Mouse (Mus musculus): ENCODE measurements around the gene Adgrv1.

Gene Adgrv1

GRCm38 (mm10) chr13:81402826-81403225 is 230.1 kb downstream of the Adgrv1 start:
- no peak for DNase-seq

GRCm38 (mm10) chr13:81402191-81402590 is 230.8 kb downstream of the Adgrv1 start:
- DNase-seq = no peak

GRCm38 (mm10) chr13:81401742-81402141 is 231.2 kb downstream of the Adgrv1 start:
- DNase-seq = no peak

- DNase-seq = no peak
These were observed 247.2 kb downstream of the Adgrv1 start for GRCm38 (mm10) chr13:81385597-81386362.

GRCm38 (mm10) chr13:81381835-81382234 is 251.1 kb downstream of the Adgrv1 start:
- no peak for DNase-seq

GRCm38 (mm10) chr13:81370801-81371456 is 262.0 kb downstream of the Adgrv1 start:
- DNase-seq = no peak

GRCm38 (mm10) chr13:81370196-81370595 is 262.8 kb downstream of the Adgrv1 start:
- no peak for DNase-seq

GRCm38 (mm10) chr13:81369564-81369963 is 263.4 kb downstream of the Adgrv1 start:
- DNase-seq = no peak

GRCm38 (mm10) chr13:81368987-81369386 is 264.0 kb downstream of the Adgrv1 start:
- DNase-seq = no peak

GRCm38 (mm10) chr13:81367681-81368376 is 265.1 kb downstream of the Adgrv1 start:
- no peak for DNase-seq

GRCm38 (mm10) chr13:81360338-81360737 is 272.6 kb downstream of the Adgrv1 start:
- DNase-seq = no peak

GRCm38 (mm10) chr13:81358766-81359165 is 274.2 kb downstream of the Adgrv1 start:
- no peak for DNase-seq

- DNase-seq = no peak
These were observed 274.6 kb downstream of the Adgrv1 start for GRCm38 (mm10) chr13:81358365-81358764.

GRCm38 (mm10) chr13:81357215-81357614 is 275.7 kb downstream of the Adgrv1 start:
- no peak for DNase-seq

GRCm38 (mm10) chr13:81354587-81354986 is 278.4 kb downstream of the Adgrv1 start:
- no peak for DNase-seq

- DNase-seq = no peak
These were observed 280.7 kb downstream of the Adgrv1 start for GRCm38 (mm10) chr13:81352296-81352695.

- DNase-seq = no peak
These were observed 281.3 kb downstream of the Adgrv1 start for GRCm38 (mm10) chr13:81351462-81352155.

- DNase-seq = no peak
These were observed 285.5 kb downstream of the Adgrv1 start for GRCm38 (mm10) chr13:81347261-81347980.

GRCm38 (mm10) chr13:81342987-81343596 is 289.9 kb downstream of the Adgrv1 start:
- DNase-seq = no peak

- DNase-seq = no peak
These were observed 297.7 kb downstream of the Adgrv1 start for GRCm38 (mm10) chr13:81335241-81335640.

- no peak for DNase-seq
These were observed 300.9 kb downstream of the Adgrv1 start for GRCm38 (mm10) chr13:81332018-81332417.

GRCm38 (mm10) chr13:81329762-81330161 is 303.2 kb downstream of the Adgrv1 start:
- no peak for DNase-seq

Data from cerebellum, adult 11-12 months (tissue).